Mouse (Mus musculus) small intestine, adult 2 months (tissue): ENCODE results near the gene Ltf.

Source experiments
- CTCF ChIP-seq: fragments of 200-500 bp; IDR thresholded peaks from 2 replicates; pipeline ENCODE4 v1.5.1; 2012; ENCODE audit warnings: low read depth, mild to moderate bottlenecking, control low read depth, inconsistent platforms, low read length, moderate library complexity, mixed read lengths; ENCODE audit not compliant: insufficient replicate concordance, insufficient read length; ENCODE audit errors: extremely low read depth
- POLR2A ChIP-seq: fragments of 200-500 bp; IDR thresholded peaks from 2 replicates; pipeline ENCODE4 v1.6.1; 2012; ENCODE audit warnings: low read depth, mild to moderate bottlenecking, control low read depth, inconsistent platforms, low read length, moderate library complexity

- TF ChIP-seq POLR2A (no peak), CTCF (no peak)
Measured at GRCm38 (mm10) chr9:111056519-111056797, 37.4 kb downstream of the Ltf start.
